Mouse (Mus musculus): ENCODE measurements around the gene Plrg1. TPM values are rescaled to one million over a fixed set of nuclear protein-coding genes. Genes with fewer than 3 reads are reported as not detected.

Gene Plrg1
- polyA plus RNA-seq, 1 experiment from 2014 or later = 97.8 TPM

DNA sequence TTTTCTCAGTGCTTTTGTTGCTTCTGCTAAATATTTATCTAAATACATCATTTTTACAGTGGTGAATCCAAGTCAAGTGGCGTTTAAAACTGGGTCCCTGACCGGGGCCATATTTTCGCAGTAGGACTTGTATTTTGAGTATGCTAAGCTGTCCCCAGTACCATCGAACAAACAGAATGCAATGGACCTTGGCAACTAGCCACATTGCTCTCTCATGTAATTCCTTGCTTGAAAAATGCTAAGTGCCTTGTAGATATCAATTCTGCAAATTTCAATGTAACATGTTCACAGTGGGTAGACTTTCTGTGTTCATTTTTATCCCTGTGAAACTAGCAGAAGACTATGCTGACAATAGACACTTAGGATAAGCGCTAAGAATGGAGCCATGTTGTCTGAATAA is 34.1 kb upstream of the Plrg1 start:
- no peak for DNase-seq (ENCODE audit: low spot score)
- ATAC-seq (replicated peaks; ENCODE audit: low FRiP score, low TSS enrichment, low read depth) = no peak
- H3K27ac ChIP-seq (ENCODE audit: low read depth) = no peak overlapping the region

DNA sequence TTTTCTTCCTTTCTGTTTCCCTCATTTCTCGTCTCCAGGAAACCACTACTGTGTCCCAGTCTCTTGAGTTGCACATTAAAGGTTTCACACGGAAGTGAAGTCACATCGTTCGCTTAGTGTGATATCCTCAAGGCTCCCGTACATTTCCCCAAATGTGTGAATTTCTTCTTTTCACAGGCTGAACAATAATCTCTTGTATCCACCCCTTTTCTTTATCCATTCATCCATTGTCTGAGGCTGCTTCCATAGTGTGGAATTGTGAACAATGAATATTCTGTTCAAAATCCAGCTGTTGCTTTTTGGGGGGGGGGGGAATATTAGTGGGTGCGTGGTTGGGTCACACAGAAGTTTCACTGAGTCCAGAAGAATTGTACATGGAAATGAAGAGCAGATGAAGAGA is 30.3 kb upstream of the Plrg1 start:
- no peak overlapping the region for H3K4me2 ChIP-seq (ENCODE audit: low read length)
- H3K27ac ChIP-seq (ENCODE audit: low read depth) = no peak overlapping the region
- ATAC-seq (replicated peaks; ENCODE audit: low FRiP score, low TSS enrichment, low read depth) (no peak), DNase-seq (ENCODE audit: low spot score) (no peak)
- H3K4me1 ChIP-seq (replicated peaks; ENCODE audit: control insufficient read depth, insufficient read depth, low read length) = no peaks in the 10 kb centered on the region
- no peaks in the 10 kb centered on the region for H3K36me3 ChIP-seq (ENCODE audit: control insufficient read depth, insufficient read depth, low read length)
- H3K4me3 ChIP-seq (ENCODE audit: low read depth, low read length) = no peak overlapping the region
- no peak overlapping the region for H3K9ac ChIP-seq (ENCODE audit: low read length)
- H3K9me3 ChIP-seq (ENCODE audit: control insufficient read depth, low read length) = no peaks in the 10 kb centered on the region
- 77% methylated on average over 6 of the region's 6 CpGs for WGBS
- H3K27me3 ChIP-seq (replicated peaks; ENCODE audit: control insufficient read depth, insufficient read depth, low read length) = no peaks in the 10 kb centered on the region

More for the DNA sequence above, 34.1 kb upstream of the Plrg1 start:
- H3K4me1 ChIP-seq (replicated peaks; ENCODE audit: control insufficient read depth, insufficient read depth, low read length) = no peaks in the 10 kb centered on the region
- no peak overlapping the region for H3K4me3 ChIP-seq (ENCODE audit: low read depth, low read length)
- H3K9ac ChIP-seq (ENCODE audit: low read length) = no peak overlapping the region
- H3K9me3 ChIP-seq (ENCODE audit: control insufficient read depth, low read length) = no peaks in the 10 kb centered on the region
- no peaks in the 10 kb centered on the region for H3K36me3 ChIP-seq (ENCODE audit: control insufficient read depth, insufficient read depth, low read length)
- 89% methylated on average over 5 of the region's 5 CpGs for WGBS
- no peak overlapping the region for H3K4me2 ChIP-seq (ENCODE audit: low read length)
- H3K27me3 ChIP-seq (replicated peaks; ENCODE audit: control insufficient read depth, insufficient read depth, low read length) = no peaks in the 10 kb centered on the region

DNA sequence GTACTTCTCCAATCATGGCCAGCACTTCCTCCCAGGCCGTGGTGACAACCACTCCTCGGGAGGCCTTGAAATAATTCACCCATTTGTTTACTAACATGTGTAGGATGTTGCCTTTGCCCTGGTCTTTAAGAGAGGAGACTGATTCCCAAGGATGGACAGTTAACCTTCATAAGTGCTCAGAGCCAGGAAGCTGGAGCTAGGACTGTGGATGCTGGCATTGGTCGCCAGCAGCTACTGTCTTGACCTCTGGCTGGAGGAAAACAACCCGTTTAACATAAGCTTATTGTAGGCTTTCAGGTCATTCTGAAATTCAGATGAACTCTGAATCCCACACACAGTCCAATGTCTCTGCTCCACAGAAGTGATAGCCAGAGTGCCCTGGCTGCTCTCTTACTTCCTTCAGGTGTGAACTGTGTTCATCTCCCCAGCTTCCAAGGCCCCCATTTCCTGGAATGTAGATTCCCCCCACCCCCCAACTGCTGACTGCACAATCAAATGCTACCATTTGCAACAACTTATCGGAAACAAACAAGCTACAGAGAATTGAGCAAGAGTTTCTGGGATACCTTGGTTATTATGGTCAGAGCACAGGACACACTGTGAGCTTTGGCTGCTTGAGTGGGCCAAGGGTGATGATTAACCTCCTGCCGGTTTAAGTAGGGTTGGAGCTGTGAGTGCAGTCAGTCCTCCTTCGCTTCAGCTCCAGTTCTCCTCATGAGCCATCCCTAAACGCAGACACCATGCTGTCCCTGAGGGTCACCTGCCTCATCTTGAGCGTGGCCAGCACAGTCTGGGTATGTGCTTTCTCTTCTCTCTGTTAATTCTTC is 29.6 kb upstream of the Plrg1 start, which contains the start of gene Fga:
TSS of gene Fga (plus strand) at position 602 of the 827 bp plus-strand sequence.
- ATAC-seq (replicated peaks; ENCODE audit: low FRiP score, low TSS enrichment, low read depth) (no peak), DNase-seq (ENCODE audit: low spot score) (peak; percentile 47)
- H3K27me3 ChIP-seq (replicated peaks; ENCODE audit: control insufficient read depth, insufficient read depth, low read length) = no peaks in the 10 kb centered on the region
- no peak within 1 kb of the TSS for H3K4me2 ChIP-seq (ENCODE audit: low read length)
- H3K9ac ChIP-seq (ENCODE audit: low read length) = no peak within 1 kb of the TSS
- no peaks in the 10 kb centered on the region for H3K9me3 ChIP-seq (ENCODE audit: control insufficient read depth, low read length)
- H3K4me1 ChIP-seq (replicated peaks; ENCODE audit: control insufficient read depth, insufficient read depth, low read length) = no peaks in the 10 kb centered on the region
- no peak within 1 kb of the TSS for H3K27ac ChIP-seq (ENCODE audit: low read depth)
- H3K4me3 ChIP-seq (ENCODE audit: low read depth, low read length) = no peak within 1 kb of the TSS
- no peaks in the 10 kb centered on the region for H3K36me3 ChIP-seq (ENCODE audit: control insufficient read depth, insufficient read depth, low read length)
- 73% methylated on average over 9 of the region's 9 CpGs for WGBS

DNA sequence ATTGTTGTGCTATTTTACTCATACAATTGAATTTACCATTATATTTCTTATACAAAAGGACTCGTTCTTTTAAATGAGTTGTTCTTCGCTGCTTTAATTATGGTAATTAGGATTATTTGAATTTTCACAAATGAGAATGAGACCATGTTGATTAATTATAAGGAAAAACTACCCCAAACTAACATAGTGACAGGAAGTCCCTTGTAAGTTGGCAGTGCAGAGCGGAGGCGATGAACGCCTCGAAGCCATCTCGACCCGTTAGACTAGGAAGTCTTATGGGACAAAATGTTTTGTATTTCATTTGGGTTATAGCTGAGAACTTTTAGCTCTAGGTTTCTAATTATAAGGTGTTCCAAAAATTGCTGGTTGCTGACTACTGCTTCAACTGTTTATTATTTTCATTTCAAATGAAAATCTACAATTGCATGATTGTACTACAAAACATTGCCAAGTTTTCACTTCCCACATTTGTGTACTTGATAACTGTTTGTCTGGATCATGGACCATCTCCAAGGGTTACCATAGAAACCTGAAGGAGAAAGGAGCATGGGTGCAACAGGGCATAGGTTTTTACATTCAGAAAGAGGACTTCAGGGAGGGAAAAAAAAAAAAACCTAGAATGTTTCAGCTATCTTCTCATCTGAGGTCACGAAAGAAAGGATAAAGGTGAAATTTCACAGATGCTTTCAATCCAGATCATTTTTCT is 27.6 kb upstream of the Plrg1 start:
- no peak overlapping the region for H3K27ac ChIP-seq (ENCODE audit: low read depth)
- ATAC-seq (replicated peaks; ENCODE audit: low FRiP score, low TSS enrichment, low read depth) = no peak
- no peak overlapping the region for H3K4me2 ChIP-seq (ENCODE audit: low read length)
- H3K4me1 ChIP-seq (replicated peaks; ENCODE audit: control insufficient read depth, insufficient read depth, low read length) = no peaks in the 10 kb centered on the region
- no peak overlapping the region for H3K9ac ChIP-seq (ENCODE audit: low read length)
- 91% methylated on average over 9 of the region's 9 CpGs for WGBS
- H3K9me3 ChIP-seq (ENCODE audit: control insufficient read depth, low read length) = no peaks in the 10 kb centered on the region
- H3K27me3 ChIP-seq (replicated peaks; ENCODE audit: control insufficient read depth, insufficient read depth, low read length) = no peaks in the 10 kb centered on the region
- H3K36me3 ChIP-seq (ENCODE audit: control insufficient read depth, insufficient read depth, low read length) = no peaks in the 10 kb centered on the region
- H3K4me3 ChIP-seq (ENCODE audit: low read depth, low read length) = no peak overlapping the region
- DNase-seq (ENCODE audit: low spot score) = no peak

DNA sequence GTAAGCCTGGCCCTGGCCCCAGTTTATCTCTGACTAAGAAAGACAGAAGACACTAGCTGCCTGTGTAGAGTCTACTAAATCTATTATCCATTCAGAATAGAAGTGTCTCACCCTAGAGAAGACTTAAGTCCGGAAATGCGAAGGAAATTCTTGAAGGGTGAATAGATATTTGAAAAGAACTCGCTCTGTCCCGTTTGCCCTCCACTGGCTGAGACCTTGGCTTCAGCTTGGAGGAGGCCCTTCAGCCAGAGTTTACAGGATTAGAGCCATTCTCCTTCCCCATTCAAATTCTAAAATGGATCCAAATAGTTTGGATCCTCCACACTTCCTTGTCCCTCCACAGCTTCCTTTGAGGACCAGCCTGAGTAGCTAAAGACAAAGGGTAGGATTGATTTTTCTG is 25.0 kb upstream of the Plrg1 start:
- WGBS = 82% methylated on average over 4 of the region's 4 CpGs
- Histone ChIP-seq H3K9me3 (ENCODE audit: control insufficient read depth, low read length) (no peaks in the 10 kb centered on the region), H3K36me3 (ENCODE audit: control insufficient read depth, insufficient read depth, low read length) (no peaks in the 10 kb centered on the region), H3K9ac (ENCODE audit: low read length) (no peak overlapping the region), H3K4me3 (ENCODE audit: low read depth, low read length) (no peak overlapping the region), H3K27ac (ENCODE audit: low read depth) (no peak overlapping the region), H3K27me3 (replicated peaks; ENCODE audit: control insufficient read depth, insufficient read depth, low read length) (no peaks in the 10 kb centered on the region), H3K4me1 (replicated peaks; ENCODE audit: control insufficient read depth, insufficient read depth, low read length) (no peaks in the 10 kb centered on the region), H3K4me2 (ENCODE audit: low read length) (no peak overlapping the region)
- ATAC-seq (replicated peaks; ENCODE audit: low FRiP score, low TSS enrichment, low read depth) = no peak
- DNase-seq (ENCODE audit: low spot score) = no peak

DNA sequence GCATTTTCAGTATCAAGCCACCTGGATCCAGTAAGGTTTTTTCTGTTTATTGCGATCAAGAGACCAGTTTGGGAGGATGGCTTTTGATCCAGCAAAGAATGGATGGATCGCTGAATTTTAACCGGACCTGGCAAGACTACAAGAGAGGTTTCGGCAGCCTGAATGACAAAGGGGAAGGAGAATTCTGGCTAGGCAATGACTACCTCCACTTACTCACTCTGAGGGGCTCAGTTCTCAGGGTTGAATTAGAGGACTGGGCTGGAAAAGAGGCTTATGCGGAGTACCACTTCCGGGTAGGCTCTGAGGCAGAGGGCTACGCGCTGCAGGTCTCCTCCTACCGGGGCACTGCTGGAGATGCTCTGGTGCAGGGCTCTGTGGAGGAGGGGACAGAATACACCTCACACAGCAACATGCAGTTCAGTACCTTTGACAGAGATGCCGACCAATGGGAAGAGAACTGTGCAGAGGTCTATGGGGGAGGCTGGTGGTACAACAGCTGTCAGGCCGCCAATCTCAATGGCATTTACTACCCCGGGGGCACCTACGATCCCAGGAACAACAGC is 22.5 kb upstream of the Plrg1 start:
- no peak overlapping the region for H3K27ac ChIP-seq (ENCODE audit: low read depth)
- no peak for ATAC-seq (replicated peaks; ENCODE audit: low FRiP score, low TSS enrichment, low read depth)
- no peaks in the 10 kb centered on the region for H3K27me3 ChIP-seq (replicated peaks; ENCODE audit: control insufficient read depth, insufficient read depth, low read length)
- no peak overlapping the region for H3K9ac ChIP-seq (ENCODE audit: low read length)
- H3K36me3 ChIP-seq (ENCODE audit: control insufficient read depth, insufficient read depth, low read length) = no peaks in the 10 kb centered on the region
- DNase-seq (ENCODE audit: low spot score) = peak; percentile 48
- no peaks in the 10 kb centered on the region for H3K4me1 ChIP-seq (replicated peaks; ENCODE audit: control insufficient read depth, insufficient read depth, low read length)
- H3K4me2 ChIP-seq (ENCODE audit: low read length) = no peak overlapping the region
- H3K9me3 ChIP-seq (ENCODE audit: control insufficient read depth, low read length) = no peaks in the 10 kb centered on the region
- WGBS = 53% methylated on average over 13 of the region's 13 CpGs
- H3K4me3 ChIP-seq (ENCODE audit: low read depth, low read length) = no peak overlapping the region

DNA sequence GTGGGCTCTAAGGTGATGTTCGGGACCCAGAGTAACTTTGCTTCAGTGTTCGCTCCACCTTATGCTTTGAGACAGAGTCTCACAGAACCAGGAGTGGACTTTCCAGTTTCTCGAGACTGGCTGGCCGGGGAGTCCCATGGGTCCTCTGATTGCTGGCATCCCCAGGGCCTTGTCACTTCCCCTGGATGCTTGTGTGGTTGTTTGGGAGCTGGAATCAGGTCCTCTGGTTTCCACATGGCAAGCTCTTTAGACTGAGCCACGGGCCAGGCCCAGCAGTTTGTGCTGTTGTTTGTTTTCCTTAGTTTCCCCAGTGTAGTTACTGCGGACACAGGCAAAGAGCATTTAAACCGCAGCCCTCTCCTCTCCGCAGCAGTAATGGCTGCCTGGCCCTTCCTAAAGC is 21.5 kb upstream of the Plrg1 start:
- Histone ChIP-seq H3K4me3 (ENCODE audit: low read depth, low read length) (no peak overlapping the region), H3K9ac (ENCODE audit: low read length) (no peak overlapping the region), H3K36me3 (ENCODE audit: control insufficient read depth, insufficient read depth, low read length) (no peaks in the 10 kb centered on the region), H3K4me1 (replicated peaks; ENCODE audit: control insufficient read depth, insufficient read depth, low read length) (no peaks in the 10 kb centered on the region), H3K9me3 (ENCODE audit: control insufficient read depth, low read length) (no peaks in the 10 kb centered on the region), H3K27ac (ENCODE audit: low read depth) (no peak overlapping the region), H3K4me2 (ENCODE audit: low read length) (no peak overlapping the region), H3K27me3 (replicated peaks; ENCODE audit: control insufficient read depth, insufficient read depth, low read length) (no peaks in the 10 kb centered on the region)
- ATAC-seq (replicated peaks; ENCODE audit: low FRiP score, low TSS enrichment, low read depth) = no peak
- 85% methylated on average over 8 of the region's 8 CpGs for WGBS
- peak; percentile 24 for DNase-seq (ENCODE audit: low spot score)

DNA sequence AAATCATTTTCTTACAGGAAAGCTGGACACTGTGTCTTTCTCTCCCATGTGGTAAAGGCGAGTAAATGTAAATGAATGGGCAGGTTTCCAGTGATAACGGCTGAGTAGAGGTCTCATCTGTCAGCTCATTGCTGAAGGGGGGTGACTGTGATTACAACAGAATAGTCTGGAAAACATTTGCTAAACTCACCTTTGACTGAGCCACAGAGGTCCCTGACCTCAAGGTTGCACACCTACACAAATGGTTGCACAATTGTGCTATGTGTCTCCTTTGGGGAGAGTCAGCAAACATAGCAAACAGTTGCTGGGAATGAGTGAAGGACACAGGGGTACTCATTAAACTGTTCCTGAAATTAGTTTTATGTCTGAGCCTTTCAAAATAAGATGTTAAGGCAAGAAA is 16.5 kb upstream of the Plrg1 start:
- Histone ChIP-seq H3K4me3 (ENCODE audit: low read depth, low read length) (no peak overlapping the region), H3K27me3 (replicated peaks; ENCODE audit: control insufficient read depth, insufficient read depth, low read length) (no peaks in the 10 kb centered on the region), H3K9ac (ENCODE audit: low read length) (no peak overlapping the region), H3K36me3 (ENCODE audit: control insufficient read depth, insufficient read depth, low read length) (no peaks in the 10 kb centered on the region), H3K4me1 (replicated peaks; ENCODE audit: control insufficient read depth, insufficient read depth, low read length) (no peaks in the 10 kb centered on the region), H3K9me3 (ENCODE audit: control insufficient read depth, low read length) (no peaks in the 10 kb centered on the region), H3K4me2 (ENCODE audit: low read length) (no peak overlapping the region), H3K27ac (ENCODE audit: low read depth) (no peak overlapping the region)
- ATAC-seq (replicated peaks; ENCODE audit: low FRiP score, low TSS enrichment, low read depth) = no peak
- 71% methylated on average over 2 of the region's 2 CpGs for WGBS
- no peak for DNase-seq (ENCODE audit: low spot score)
